Mouse (Mus musculus): ENCODE data around the gene Plcl2. TPM values are rescaled to one million over a fixed set of nuclear protein-coding genes. Genes with fewer than 3 reads are reported as not detected.
A peak's percentile ranks its signal among the peaks of the same experiment; 100 is the strongest.

Gene Plcl2
- polyA plus RNA-seq, 1 experiment from 2014 or later: 4.8 TPM

- no peak for ATAC-seq
- H3K36me3 ChIP-seq (ENCODE audit: control insufficient read depth, insufficient read depth): no peaks in the 10 kb centered on the region
- no peak overlapping the region for H3K27ac ChIP-seq (ENCODE audit: low read depth, low read length)
- no peaks in the 10 kb centered on the region for H3K4me1 ChIP-seq (replicated peaks; ENCODE audit: control insufficient read depth, insufficient read depth, low read length)
- H3K4me3 ChIP-seq (ENCODE audit: low read depth, low read length): no peak overlapping the region
- no peak for TF ChIP-seq CTCF (IDR thresholded peaks at IDR 0.05; ENCODE audit: low read depth)
- H3K4me2 ChIP-seq (replicated peaks; ENCODE audit: low read depth): no peak overlapping the region
- H3K9ac ChIP-seq (ENCODE audit: low read depth, low read length): no peak overlapping the region
- no peaks in the 10 kb centered on the region for H3K27me3 ChIP-seq (replicated peaks; ENCODE audit: control insufficient read depth, insufficient read depth, low read length)
- H3K9me3 ChIP-seq (ENCODE audit: control insufficient read depth): no peaks in the 10 kb centered on the region
- 77% methylated on average over 10 of the region's 10 CpGs for WGBS
Measured at GRCm38 (mm10) chr17:50505910-50506634, 3.1 kb upstream of the Plcl2 start.

DNA sequence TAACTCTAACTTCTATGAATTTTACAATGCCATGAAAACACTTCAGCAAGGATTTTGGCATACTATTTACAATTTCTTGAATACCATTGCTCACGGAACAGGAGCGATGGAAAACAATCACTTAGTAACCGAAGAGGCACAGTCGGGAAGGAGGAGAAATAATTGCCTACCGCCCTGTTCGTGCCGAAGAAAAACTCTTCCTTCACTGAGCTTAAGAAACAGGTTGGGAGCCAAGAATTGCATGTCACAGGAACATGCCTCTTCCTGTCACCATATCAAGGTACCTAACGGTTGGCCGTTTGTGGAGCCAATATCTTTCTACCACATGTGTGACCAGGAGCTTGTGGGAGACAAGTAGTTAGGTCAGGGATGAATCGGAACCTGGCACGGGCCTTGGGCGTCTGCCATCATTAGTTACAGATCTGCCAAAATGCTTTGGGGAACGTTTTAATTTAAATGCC is 2.3 kb upstream of the Plcl2 start:
- no peak overlapping the region for H3K27ac ChIP-seq (ENCODE audit: low read depth, low read length)
- 78% methylated on average over 13 of the region's 13 CpGs for WGBS
- H3K4me3 ChIP-seq (ENCODE audit: low read depth, low read length): no peak overlapping the region
- no peaks in the 10 kb centered on the region for H3K36me3 ChIP-seq (ENCODE audit: control insufficient read depth, insufficient read depth)
- H3K4me2 ChIP-seq (replicated peaks; ENCODE audit: low read depth): no peak overlapping the region
- H3K27me3 ChIP-seq (replicated peaks; ENCODE audit: control insufficient read depth, insufficient read depth, low read length): no peaks in the 10 kb centered on the region
- ATAC-seq: no peak
- no peaks in the 10 kb centered on the region for H3K9me3 ChIP-seq (ENCODE audit: control insufficient read depth)
- H3K9ac ChIP-seq (ENCODE audit: low read depth, low read length): no peak overlapping the region
- no peaks in the 10 kb centered on the region for H3K4me1 ChIP-seq (replicated peaks; ENCODE audit: control insufficient read depth, insufficient read depth, low read length)
- no peak for TF ChIP-seq CTCF (IDR thresholded peaks at IDR 0.05; ENCODE audit: low read depth)

- Histone ChIP-seq H3K27me3 (replicated peaks; ENCODE audit: control insufficient read depth, insufficient read depth, low read length) (no peaks in the 10 kb centered on the region), H3K4me2 (replicated peaks; ENCODE audit: low read depth) (peak overlapping the region; percentile 90), H3K4me3 (ENCODE audit: low read depth, low read length) (peak overlapping the region; percentile 94), H3K4me1 (replicated peaks; ENCODE audit: control insufficient read depth, insufficient read depth, low read length) (no peaks in the 10 kb centered on the region), H3K9me3 (ENCODE audit: control insufficient read depth) (no peaks in the 10 kb centered on the region), H3K9ac (ENCODE audit: low read depth, low read length) (peak overlapping the region; percentile 83), H3K36me3 (ENCODE audit: control insufficient read depth, insufficient read depth) (no peaks in the 10 kb centered on the region), H3K27ac (ENCODE audit: low read depth, low read length) (peak overlapping the region; percentile 83; the same call in 1 of the 2 replicates)
- peak; percentile 16 for ATAC-seq
- 27% methylated on average over 16 of the region's 18 CpGs for WGBS
- no peak for TF ChIP-seq CTCF (IDR thresholded peaks at IDR 0.05; ENCODE audit: low read depth)
Measured at GRCm38 (mm10) chr17:50508055-50508774, 988 bp upstream of the Plcl2 start.

- peak overlapping the region; percentile 83 for H3K9ac ChIP-seq (ENCODE audit: low read depth, low read length)
- no peaks in the 10 kb centered on the region for H3K36me3 ChIP-seq (ENCODE audit: control insufficient read depth, insufficient read depth)
- WGBS: 0% methylated on average over 24 of the region's 72 CpGs
- ATAC-seq: peak; percentile 84
- no peaks in the 10 kb centered on the region for H3K27me3 ChIP-seq (replicated peaks; ENCODE audit: control insufficient read depth, insufficient read depth, low read length)
- H3K9me3 ChIP-seq (ENCODE audit: control insufficient read depth): no peaks in the 10 kb centered on the region
- H3K4me2 ChIP-seq (replicated peaks; ENCODE audit: low read depth): peak overlapping the region; percentile 90
- H3K27ac ChIP-seq (ENCODE audit: low read depth, low read length): peak overlapping the region; percentile 83
- peak overlapping the region; percentile 94 for H3K4me3 ChIP-seq (ENCODE audit: low read depth, low read length)
- no peaks in the 10 kb centered on the region for H3K4me1 ChIP-seq (replicated peaks; ENCODE audit: control insufficient read depth, insufficient read depth, low read length)
- TF ChIP-seq CTCF (IDR thresholded peaks at IDR 0.05; ENCODE audit: low read depth): peak; percentile 82
Measured at GRCm38 (mm10) chr17:50508775-50509250, 390 bp upstream of the Plcl2 start.

- WGBS: 40% methylated on average over 2 of the region's 2 CpGs
- Histone ChIP-seq H3K4me3 (ENCODE audit: low read depth, low read length) (peak overlapping the region; percentile 94), H3K9ac (ENCODE audit: low read depth, low read length) (peak overlapping the region; percentile 83; the same call in 1 of the 2 replicates), H3K9me3 (ENCODE audit: control insufficient read depth) (no peaks in the 10 kb centered on the region), H3K4me2 (replicated peaks; ENCODE audit: low read depth) (peak overlapping the region; percentile 90), H3K4me1 (replicated peaks; ENCODE audit: control insufficient read depth, insufficient read depth, low read length) (no peaks in the 10 kb centered on the region), H3K27me3 (replicated peaks; ENCODE audit: control insufficient read depth, insufficient read depth, low read length) (no peaks in the 10 kb centered on the region), H3K27ac (ENCODE audit: low read depth, low read length) (0 out of 2 replicates have a peak overlapping the region, but pooled peaks have one; percentile 83), H3K36me3 (ENCODE audit: control insufficient read depth, insufficient read depth) (no peaks in the 10 kb centered on the region)
- no peak for TF ChIP-seq CTCF (IDR thresholded peaks at IDR 0.05; ENCODE audit: low read depth)
- ATAC-seq: no peak
Measured at GRCm38 (mm10) chr17:50510279-50510678, 1.1 kb downstream of the Plcl2 start.

- no peaks in the 10 kb centered on the region for H3K4me1 ChIP-seq (replicated peaks; ENCODE audit: control insufficient read depth, insufficient read depth, low read length)
- no peaks in the 10 kb centered on the region for H3K9me3 ChIP-seq (ENCODE audit: control insufficient read depth)
- H3K9ac ChIP-seq (ENCODE audit: low read depth, low read length): 0 out of 2 replicates have a peak overlapping the region, but pooled peaks have one; percentile 83
- ATAC-seq: no peak
- peak overlapping the region; percentile 90 for H3K4me2 ChIP-seq (replicated peaks; ENCODE audit: low read depth)
- no peak overlapping the region; the same call in 1 of the 2 replicates for H3K27ac ChIP-seq (ENCODE audit: low read depth, low read length)
- no peaks in the 10 kb centered on the region for H3K27me3 ChIP-seq (replicated peaks; ENCODE audit: control insufficient read depth, insufficient read depth, low read length)
- no peak for TF ChIP-seq CTCF (IDR thresholded peaks at IDR 0.05; ENCODE audit: low read depth)
- H3K4me3 ChIP-seq (ENCODE audit: low read depth, low read length): peak overlapping the region; percentile 94; the same call in 1 of the 2 replicates
- 38% methylated on average over 1 of the region's 1 CpGs for WGBS
- no peaks in the 10 kb centered on the region for H3K36me3 ChIP-seq (ENCODE audit: control insufficient read depth, insufficient read depth)
Measured at GRCm38 (mm10) chr17:50510741-50511140, 1.5 kb downstream of the Plcl2 start.

Data from intestine, postnatal 0 days (tissue).